Mouse (Mus musculus): ENCODE data around the gene Chst10. TPM values are rescaled to one million over a fixed set of nuclear protein-coding genes. Genes with fewer than 3 reads are reported as not detected.

Chst10 gene
- polyA plus RNA-seq, 1 experiment from 2014 or later, result 2.9 TPM

- peak within 1 kb of the TSS; percentile 99 for H3K4me2 ChIP-seq
- peaks cover 17% of the 10 kb centered on the region for H3K27me3 ChIP-seq (replicated peaks)
- peaks cover 3% of the 10 kb centered on the region for H3K4me1 ChIP-seq
- peak within 1 kb of the TSS; percentile 65 for H3K9ac ChIP-seq
- peak within 1 kb of the TSS; percentile 59 for H3K4me3 ChIP-seq (replicated peaks)
- no peaks in the 10 kb centered on the region for H3K36me3 ChIP-seq
- peak; percentile 50 for ATAC-seq (ENCODE audit: insufficient read depth, low FRiP score, low read depth)
- WGBS, result 1% methylated on average over 47 of the region's 47 CpGs
- H3K27ac ChIP-seq, result peak within 1 kb of the TSS; percentile 37; the same call in 1 of the 2 replicates
- no peaks in the 10 kb centered on the region for H3K9me3 ChIP-seq
Measured at GRCm38 (mm10) chr1:38836477-38836872, 61.5 kb downstream of the Chst10 start, which contains the start of gene Lonrf2. Gene Lonrf2, minus strand, starts transcription at chr1:38836711.

DNA sequence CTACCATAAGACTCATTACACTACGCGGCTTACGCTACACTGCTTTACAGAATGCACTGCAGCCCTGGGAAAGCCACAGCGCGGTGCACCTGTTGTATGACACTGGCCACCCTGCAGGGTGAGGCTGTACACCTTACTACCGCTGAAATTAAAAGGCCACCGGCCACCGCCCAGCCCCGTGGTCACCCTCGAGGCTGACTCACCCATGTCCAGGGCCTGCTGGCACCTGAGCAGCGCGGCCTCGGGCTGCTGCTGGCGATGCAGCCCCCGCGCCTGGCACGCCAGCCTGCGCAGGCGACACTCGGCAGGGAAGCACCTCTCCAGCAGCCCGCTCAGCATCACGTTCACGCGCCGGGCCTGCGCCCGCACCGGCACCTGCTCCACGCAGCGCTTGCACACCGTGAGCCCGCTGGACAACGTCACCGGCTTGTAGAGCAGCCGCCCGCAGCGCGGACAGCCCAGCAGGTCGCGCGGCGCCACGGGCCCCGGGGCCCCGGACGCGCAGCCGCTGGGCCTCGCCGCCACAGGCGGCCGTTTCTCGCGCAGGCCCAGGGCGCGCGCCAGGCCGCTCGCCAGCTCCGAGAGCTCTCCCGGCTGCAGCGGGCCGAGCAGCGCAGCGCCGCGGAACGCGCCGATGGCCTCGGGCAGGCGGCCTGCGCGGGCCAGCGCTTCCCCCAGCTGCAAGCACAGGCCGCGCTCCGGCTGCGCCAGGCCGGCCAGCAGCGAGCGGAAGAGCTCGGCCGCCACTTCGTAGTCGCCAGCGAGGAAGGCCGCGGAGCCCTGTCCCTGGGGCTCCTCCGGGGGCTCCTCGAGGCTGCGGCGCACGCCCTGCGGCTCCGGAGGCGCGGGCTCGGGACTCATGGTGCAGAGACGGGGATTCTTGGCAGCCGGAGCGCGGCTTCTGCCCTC, 62.1 kb downstream of the Chst10 start:
- peak; percentile 79 for ATAC-seq (ENCODE audit: insufficient read depth, low FRiP score, low read depth)
- peak overlapping the region; percentile 37; the same call in 1 of the 2 replicates for H3K27ac ChIP-seq
- peaks cover 3% of the 10 kb centered on the region for H3K4me1 ChIP-seq
- no peaks in the 10 kb centered on the region for H3K36me3 ChIP-seq
- peak overlapping the region; percentile 65 for H3K9ac ChIP-seq
- peak overlapping the region; percentile 99 for H3K4me2 ChIP-seq
- peaks cover 17% of the 10 kb centered on the region for H3K27me3 ChIP-seq (replicated peaks)
- H3K4me3 ChIP-seq (replicated peaks), result peak overlapping the region; percentile 59
- WGBS, result 2% methylated on average over 86 of the region's 103 CpGs
- H3K9me3 ChIP-seq, result no peaks in the 10 kb centered on the region

- ATAC-seq (ENCODE audit: insufficient read depth, low FRiP score, low read depth), result no peak
- peak overlapping the region; percentile 99 for H3K4me2 ChIP-seq
- H3K27ac ChIP-seq, result no peak overlapping the region
- no peaks in the 10 kb centered on the region for H3K36me3 ChIP-seq
- WGBS, result 46% methylated on average over 3 of the region's 3 CpGs
- peak overlapping the region; percentile 59; the same call in 1 of the 2 replicates for H3K4me3 ChIP-seq (replicated peaks)
- peaks cover 3% of the 10 kb centered on the region for H3K4me1 ChIP-seq
- no peaks in the 10 kb centered on the region for H3K9me3 ChIP-seq
- no peak overlapping the region for H3K9ac ChIP-seq
- H3K27me3 ChIP-seq (replicated peaks), result peaks cover 17% of the 10 kb centered on the region
Measured at GRCm38 (mm10) chr1:38834899-38835298, 63.1 kb downstream of the Chst10 start.

DNA sequence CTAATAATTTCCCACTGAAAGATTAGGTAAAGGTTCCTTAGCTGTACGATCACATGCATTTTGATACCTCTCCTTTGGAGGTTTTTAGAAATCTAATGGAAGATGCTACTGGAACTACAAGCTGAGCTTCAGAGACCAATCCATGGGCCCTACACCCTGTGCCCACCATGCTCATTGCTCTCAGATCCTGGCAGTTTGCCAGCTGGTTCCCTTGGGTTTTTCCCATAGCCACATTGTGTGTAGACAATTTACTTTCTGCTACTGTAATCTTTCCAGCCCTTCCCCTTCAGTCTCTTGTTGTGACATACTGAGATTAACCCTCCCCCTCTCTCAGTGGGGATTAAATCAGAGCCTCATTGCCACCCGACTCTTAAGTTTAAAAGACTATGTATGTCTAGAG, 73.0 kb downstream of the Chst10 start:
- no peak for ATAC-seq (ENCODE audit: insufficient read depth, low FRiP score, low read depth)
- Histone ChIP-seq H3K27ac (no peak overlapping the region), H3K9ac (no peak overlapping the region), H3K4me1 (no peaks in the 10 kb centered on the region), H3K4me3 (replicated peaks) (no peak overlapping the region), H3K9me3 (no peaks in the 10 kb centered on the region), H3K27me3 (replicated peaks) (no peaks in the 10 kb centered on the region), H3K4me2 (no peak overlapping the region), H3K36me3 (no peaks in the 10 kb centered on the region)
- 80% methylated on average over 2 of the region's 2 CpGs for WGBS

GRCm38 (mm10) chr1:38823851-38824250, 74.1 kb downstream of the Chst10 start:
- WGBS, result 74% methylated on average over 2 of the region's 2 CpGs
- Histone ChIP-seq H3K4me2 (no peak overlapping the region), H3K9ac (no peak overlapping the region), H3K27me3 (replicated peaks) (no peaks in the 10 kb centered on the region), H3K27ac (no peak overlapping the region), H3K36me3 (no peaks in the 10 kb centered on the region), H3K4me3 (replicated peaks) (no peak overlapping the region), H3K4me1 (no peaks in the 10 kb centered on the region), H3K9me3 (no peaks in the 10 kb centered on the region)
- no peak for ATAC-seq (ENCODE audit: insufficient read depth, low FRiP score, low read depth)

GRCm38 (mm10) chr1:38819691-38820090, 78.3 kb downstream of the Chst10 start:
- no peaks in the 10 kb centered on the region for H3K4me1 ChIP-seq

GRCm38 (mm10) chr1:38817671-38818070, 80.3 kb downstream of the Chst10 start:
- 84% methylated on average over 3 of the region's 3 CpGs for WGBS
- Histone ChIP-seq H3K9ac (no peak overlapping the region), H3K27ac (no peak overlapping the region), H3K4me1 (no peaks in the 10 kb centered on the region), H3K4me2 (no peak overlapping the region), H3K9me3 (no peaks in the 10 kb centered on the region), H3K27me3 (replicated peaks) (no peaks in the 10 kb centered on the region), H3K36me3 (no peaks in the 10 kb centered on the region), H3K4me3 (replicated peaks) (no peak overlapping the region)
- no peak for ATAC-seq (ENCODE audit: insufficient read depth, low FRiP score, low read depth)

More at GRCm38 (mm10) chr1:38819691-38820090, 78.3 kb downstream of the Chst10 start:
- no peak for ATAC-seq (ENCODE audit: insufficient read depth, low FRiP score, low read depth)
- Histone ChIP-seq H3K4me2 (no peak overlapping the region), H3K9me3 (no peaks in the 10 kb centered on the region), H3K36me3 (no peaks in the 10 kb centered on the region), H3K27ac (no peak overlapping the region), H3K27me3 (replicated peaks) (no peaks in the 10 kb centered on the region), H3K9ac (no peak overlapping the region), H3K4me3 (replicated peaks) (no peak overlapping the region)

- no peak overlapping the region for H3K4me3 ChIP-seq (replicated peaks)
- H3K27me3 ChIP-seq (replicated peaks), result no peaks in the 10 kb centered on the region
- no peak for ATAC-seq (ENCODE audit: insufficient read depth, low FRiP score, low read depth)
- H3K36me3 ChIP-seq, result no peaks in the 10 kb centered on the region
- H3K9ac ChIP-seq, result no peak overlapping the region
- no peaks in the 10 kb centered on the region for H3K9me3 ChIP-seq
- no peak overlapping the region for H3K27ac ChIP-seq
- no peak overlapping the region for H3K4me2 ChIP-seq
- no peaks in the 10 kb centered on the region for H3K4me1 ChIP-seq
- 68% methylated on average over 9 of the region's 9 CpGs for WGBS
Measured at GRCm38 (mm10) chr1:38817268-38817667, 80.7 kb downstream of the Chst10 start.

DNA sequence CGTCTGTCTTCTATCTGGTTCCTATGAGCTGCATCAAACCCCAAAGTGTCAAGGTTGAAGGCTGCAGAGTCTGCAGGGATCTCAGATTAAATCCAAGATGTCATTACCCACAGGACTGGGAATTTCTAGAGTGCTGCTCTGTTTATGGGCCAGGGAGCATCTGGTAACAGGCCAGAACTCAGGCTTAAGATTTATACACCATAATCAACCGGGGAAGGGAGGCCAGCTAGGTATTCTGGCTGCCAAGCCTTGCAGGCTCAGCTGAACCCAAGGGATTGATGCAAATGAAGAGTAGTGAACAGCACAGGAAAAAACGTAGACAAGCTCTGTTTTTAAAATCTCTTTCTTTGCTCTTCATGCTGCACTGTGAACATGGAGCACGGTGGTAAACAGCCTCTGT, 81.7 kb downstream of the Chst10 start:
- WGBS, result 46% methylated on average over 4 of the region's 4 CpGs
- no peak for ATAC-seq (ENCODE audit: insufficient read depth, low FRiP score, low read depth)
- no peaks in the 10 kb centered on the region for H3K36me3 ChIP-seq
- H3K4me2 ChIP-seq, result no peak overlapping the region
- no peaks in the 10 kb centered on the region for H3K9me3 ChIP-seq
- no peak overlapping the region for H3K27ac ChIP-seq
- no peaks in the 10 kb centered on the region for H3K4me1 ChIP-seq
- H3K4me3 ChIP-seq (replicated peaks), result no peak overlapping the region
- no peaks in the 10 kb centered on the region for H3K27me3 ChIP-seq (replicated peaks)
- H3K9ac ChIP-seq, result no peak overlapping the region

Other genes with a start within 250 kb of the Chst10 start
- 9.9 and 10.1 TPM in 2 replicates for gene Aff3, start 233.2 kb downstream of the Chst10 start, polyA plus RNA-seq (2015; fragmentation: Nextera tagmentation; extraction: Ambion mirVana)
- gene Lonrf2, start 61.5 kb downstream of the Chst10 start, polyA plus RNA-seq (2015; fragmentation: Nextera tagmentation; extraction: Ambion mirVana), result 1.4 TPM in 2 replicates
- not detected in 2 replicates for gene Nms, start 41.0 kb upstream of the Chst10 start, polyA plus RNA-seq (2015; fragmentation: Nextera tagmentation; extraction: Ambion mirVana)
- 174 and 176 TPM in 2 replicates for gene Pdcl3, start 87.4 kb upstream of the Chst10 start, polyA plus RNA-seq (2015; fragmentation: Nextera tagmentation; extraction: Ambion mirVana)

Data from stomach, embryonic 15.5 days (tissue).